Mouse (Mus musculus): ENCODE measurements around the gene Klhdc1.

Gene Klhdc1

DNA sequence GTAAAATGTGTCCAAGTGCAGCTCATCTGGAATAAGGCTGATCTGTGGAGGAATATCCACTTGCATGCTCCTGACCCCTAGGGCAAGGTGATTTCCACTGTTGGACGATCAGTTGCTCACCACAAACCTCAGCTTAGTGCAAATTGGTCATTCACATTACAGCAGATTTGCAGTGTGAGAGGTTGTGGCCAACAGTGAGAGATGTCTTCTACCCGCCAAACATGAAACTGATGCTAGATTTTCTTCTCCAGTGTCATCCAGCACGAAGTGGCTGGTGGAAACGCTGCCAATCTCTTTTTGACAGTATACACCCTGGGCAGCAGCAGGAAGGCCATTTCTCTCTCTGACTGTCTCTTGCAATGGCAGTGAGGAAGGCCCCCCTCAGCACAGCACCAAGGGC lies 54.7 kb downstream of the Klhdc1 start:
- DNase-seq (ENCODE audit: low spot score in 2 of 2): no peak

DNA sequence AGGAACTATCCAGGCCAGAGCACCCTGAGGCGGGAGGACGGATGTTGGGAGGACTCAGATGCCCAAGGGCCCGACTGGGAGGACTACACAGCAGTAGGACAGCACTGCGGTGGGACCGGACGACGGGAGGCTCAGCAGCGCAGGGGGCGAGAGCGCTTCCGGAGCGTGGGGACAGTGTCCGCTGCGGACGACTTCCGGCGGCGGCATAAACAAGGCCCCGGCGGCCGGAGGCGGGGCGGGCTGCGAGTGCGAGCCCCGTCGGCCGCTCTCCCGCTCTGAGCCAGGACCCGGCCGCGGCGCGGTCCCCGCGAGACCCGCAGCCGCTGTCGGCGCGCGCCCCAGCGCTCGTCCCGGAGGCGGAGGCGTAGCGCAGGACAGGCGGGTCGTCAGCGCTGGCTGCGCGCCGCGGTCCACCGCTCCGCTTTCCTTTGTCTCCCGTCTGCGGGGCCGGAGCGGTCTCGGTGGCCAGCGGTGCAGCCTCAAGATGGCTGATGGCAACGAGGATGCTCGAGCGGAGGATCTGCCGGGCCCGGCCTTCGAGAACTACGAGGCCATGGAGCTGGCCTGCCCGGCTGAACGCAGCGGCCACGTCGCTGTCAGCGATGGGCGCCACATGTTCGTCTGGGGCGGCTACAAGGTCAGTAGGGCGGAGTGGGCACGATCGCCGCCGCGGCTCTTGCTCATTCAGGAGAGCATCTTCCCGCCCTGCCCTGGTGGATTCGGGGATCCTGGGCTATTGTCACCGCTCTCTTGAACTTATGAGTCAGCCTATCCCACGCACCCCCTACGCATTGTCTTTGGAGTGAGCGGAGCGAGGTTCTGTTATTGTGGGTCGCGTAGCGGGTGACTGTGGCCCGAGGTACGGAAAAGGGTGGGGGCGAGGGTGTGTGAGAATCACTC lies 55.8 kb downstream of the Klhdc1 start, which contains the start of gene Klhdc2:
Gene Klhdc2 (plus strand): TSS at position 171 of the 900 bp plus-strand sequence.
- DNase-seq (ENCODE audit: low spot score in 2 of 2): peak; percentile 71 to 76

DNA sequence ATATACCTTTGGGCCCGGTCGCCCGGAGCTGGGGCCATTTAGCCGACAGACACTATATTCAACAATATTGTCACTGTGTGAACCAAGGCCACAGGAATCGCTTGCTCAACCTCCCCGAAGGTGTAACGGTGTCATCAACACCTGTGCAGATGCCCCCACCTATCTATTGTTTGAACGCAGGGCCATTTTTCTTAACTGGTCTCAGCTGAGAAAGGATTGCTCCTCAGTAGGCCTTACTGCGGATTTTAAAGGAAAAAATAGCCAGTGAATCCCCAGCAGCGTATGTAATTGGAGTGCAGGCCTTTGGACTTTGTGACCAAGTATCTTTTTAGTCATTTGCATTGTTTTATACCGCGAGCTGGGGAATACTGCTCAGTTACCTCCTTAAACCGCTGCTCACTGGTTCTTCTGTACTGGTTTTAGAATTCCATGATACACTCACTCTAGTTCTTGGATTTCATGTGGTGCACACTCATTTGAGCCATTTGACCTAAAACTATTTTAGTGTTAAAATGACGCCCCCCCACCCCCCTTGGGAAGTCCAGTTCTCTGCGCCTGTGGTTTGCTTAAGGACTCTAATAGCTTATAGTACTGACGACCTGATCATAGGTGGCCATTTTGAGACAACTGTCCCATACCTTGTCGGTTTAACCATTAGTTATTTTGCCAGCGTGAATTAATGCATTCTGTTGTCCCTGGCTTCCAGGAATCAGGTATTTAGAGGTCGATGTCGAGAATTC lies 56.6 kb downstream of the Klhdc1 start:
- DNase-seq (ENCODE audit: low spot score in 2 of 2): no peak

DNA sequence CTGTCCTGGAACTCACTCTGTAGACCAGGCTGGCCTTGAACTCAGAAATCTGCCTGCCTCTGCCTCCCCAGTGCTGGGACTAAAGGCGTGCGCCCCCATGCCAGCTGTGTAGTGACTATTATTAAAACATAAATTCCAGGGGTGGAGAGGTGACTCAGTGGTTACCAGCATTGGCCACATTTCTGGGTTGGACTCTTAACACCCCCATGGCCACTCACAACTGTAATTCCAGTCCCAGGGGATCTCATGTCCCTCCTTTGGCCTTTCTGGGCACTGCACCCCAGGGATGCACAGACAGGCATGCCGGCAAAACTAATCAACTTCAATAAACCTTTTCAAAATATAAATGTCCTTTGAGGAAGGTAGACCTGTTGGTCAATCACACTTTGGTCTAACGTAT lies 57.3 kb downstream of the Klhdc1 start:
- no peak for DNase-seq (ENCODE audit: low spot score in 2 of 2)

DNA sequence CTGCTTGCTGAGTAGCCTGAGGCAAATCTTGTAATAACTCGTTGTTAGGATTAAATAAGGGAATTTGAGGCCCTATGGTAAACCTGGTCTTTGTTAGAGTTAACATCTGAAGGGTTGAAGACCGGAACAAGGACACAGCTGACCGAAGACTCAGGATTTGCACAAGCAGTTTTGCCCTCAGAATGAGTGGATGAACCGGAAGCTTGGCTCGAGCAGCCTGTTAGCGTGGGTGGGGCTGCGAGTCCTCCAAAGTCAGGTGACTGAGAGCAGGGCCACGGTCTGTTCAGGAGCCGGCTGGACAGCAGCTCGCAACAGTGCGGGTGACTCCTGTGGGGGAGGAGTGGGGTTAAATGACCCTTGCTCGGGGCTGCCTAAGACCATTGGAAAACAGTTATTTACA lies 58.3 kb downstream of the Klhdc1 start:
- peak; percentile 33 to 57 for DNase-seq (ENCODE audit: low spot score in 2 of 2)

DNA sequence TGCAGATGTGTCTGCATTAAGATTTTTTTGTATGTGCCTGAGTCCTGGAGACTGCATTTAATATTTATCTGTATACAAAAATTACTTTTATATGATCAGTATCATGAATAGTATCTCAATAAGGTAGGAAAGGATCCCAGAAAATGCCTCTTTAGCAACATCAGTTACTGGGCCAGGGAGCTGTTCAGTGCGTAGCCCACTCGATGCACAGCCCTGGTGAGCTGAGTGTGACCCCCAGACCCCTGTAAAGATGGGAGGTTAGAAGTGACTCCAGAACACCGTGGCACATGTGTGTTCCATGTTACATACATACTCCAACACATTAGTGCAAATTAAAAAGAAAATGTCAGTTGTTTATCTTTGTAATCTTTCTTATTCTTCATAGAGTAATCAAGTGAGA lies 58.9 kb downstream of the Klhdc1 start:
- no peak for DNase-seq (ENCODE audit: low spot score in 2 of 2)

DNA sequence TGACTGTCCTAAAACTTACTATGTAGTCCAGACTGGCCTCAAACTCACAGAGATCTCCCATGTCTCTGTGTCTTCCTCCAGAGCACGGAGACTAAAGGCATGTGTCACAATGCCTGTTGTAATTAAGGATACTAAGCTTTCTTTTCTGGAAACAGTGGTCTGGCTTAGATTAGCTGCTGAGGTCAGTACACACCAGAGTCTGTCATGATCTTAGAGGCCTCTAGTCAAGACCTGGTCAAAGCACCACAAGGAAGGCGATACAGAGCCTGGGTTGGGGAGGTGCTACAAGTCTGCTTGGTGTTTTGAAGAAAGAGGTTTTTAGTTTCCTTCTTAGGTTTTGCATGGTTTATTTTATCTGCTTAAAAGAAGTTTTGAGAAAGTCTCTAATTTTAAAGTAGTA lies 59.4 kb downstream of the Klhdc1 start:
- no peak for DNase-seq (ENCODE audit: low spot score in 2 of 2)

DNA sequence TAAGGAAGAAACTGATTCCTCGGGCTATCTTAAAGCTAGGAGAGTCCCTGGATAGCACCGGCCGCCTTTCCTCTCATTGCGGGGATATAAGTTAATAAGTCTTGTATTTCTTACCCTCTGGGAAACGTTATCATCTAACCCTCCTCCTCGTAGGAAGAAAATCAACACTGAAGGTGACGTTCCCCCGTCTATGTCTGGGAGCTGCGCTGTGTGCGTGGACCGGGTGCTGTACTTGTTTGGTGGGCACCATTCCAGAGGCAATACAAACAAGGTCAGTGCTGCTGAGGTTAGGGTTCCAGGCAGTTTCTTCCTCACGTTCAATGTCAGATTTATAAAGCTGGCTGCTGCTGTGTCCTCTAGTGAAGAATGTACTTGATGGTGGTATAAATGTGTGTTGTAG lies 61.2 kb downstream of the Klhdc1 start:
- DNase-seq (ENCODE audit: low spot score in 2 of 2): no peak

DNA sequence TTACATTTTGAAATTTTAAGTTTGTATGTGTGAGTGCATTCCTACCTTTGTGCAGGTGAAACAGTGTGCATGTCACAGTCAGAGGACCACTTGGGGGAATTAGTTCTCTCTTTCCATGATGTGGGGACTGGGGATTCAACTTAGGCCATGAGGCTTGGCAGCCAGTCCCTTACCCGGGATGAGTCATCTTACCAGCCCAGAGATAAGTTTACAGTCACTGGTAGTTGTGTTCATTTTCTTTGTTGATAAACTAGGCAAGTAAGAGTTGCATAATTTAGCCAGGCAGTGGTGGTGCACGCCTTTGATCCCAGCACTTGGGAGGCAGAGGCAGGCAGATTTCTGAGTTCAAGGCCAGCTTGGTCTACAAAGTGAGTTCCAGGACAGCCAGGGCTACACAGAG lies 63.1 kb downstream of the Klhdc1 start:
- DNase-seq (ENCODE audit: low spot score in 2 of 2): no peak

DNA sequence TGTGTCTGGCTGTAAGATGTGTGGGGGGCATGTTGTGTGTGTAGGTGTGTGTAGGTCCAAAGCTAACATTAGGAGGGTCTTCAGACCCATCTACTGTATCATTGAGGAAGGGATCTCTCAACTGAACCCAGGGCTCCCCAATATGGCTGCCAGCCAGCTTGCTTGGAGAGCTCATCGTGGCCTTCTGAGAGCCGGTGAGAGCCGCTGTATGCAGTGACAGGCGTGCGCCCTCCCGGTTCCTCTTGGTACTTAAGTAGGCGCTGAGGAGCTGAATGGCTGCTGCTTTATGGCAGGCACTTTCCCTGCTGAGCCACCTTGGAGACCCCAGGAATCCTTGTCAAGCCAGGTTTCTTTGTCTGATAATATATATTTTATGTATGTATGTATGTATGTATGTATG lies 65.4 kb downstream of the Klhdc1 start:
- DNase-seq (ENCODE audit: low spot score in 2 of 2): no peak

DNA sequence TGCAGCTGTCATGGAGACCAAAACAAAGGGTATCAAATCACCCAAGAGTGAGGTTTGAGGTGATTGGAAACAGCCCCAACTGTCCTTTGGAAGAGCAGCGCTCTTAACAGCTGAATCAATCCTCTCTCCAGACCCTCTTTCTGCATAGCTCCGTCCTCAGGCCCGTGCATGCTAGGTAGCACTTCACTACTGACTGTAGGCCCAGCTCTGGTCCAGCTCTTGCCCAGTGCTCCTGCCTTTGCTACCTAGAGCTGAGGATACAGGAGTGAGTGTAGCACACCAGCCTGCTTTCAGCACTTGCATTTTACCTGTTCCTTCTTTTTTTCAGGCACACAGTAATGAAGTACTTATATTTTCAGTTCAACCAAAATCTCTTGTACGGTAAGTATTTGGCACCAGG lies 68.7 kb downstream of the Klhdc1 start:
- DNase-seq (ENCODE audit: low spot score in 2 of 2): no peak

DNA sequence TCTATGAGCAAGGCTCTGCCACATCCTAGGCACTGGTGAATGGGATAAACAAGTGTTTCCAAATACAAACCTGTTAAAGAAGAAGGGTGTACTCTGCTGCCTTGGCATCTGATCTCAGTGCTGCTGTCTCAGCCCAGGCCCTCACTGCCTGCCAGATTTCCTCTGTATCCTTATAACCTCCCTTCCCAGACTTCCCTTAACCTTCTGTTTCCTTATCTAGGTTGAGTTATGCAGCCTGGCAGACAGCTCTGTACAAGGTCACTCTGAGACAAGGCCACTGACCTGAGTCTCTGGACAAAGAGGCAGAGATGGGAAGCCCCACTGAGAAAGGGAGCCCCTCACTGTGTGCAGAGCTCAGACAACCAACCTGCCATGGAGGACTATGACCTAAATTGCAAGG lies 77.5 kb downstream of the Klhdc1 start:
- no peak for DNase-seq (ENCODE audit: low spot score in 2 of 2)

DNA sequence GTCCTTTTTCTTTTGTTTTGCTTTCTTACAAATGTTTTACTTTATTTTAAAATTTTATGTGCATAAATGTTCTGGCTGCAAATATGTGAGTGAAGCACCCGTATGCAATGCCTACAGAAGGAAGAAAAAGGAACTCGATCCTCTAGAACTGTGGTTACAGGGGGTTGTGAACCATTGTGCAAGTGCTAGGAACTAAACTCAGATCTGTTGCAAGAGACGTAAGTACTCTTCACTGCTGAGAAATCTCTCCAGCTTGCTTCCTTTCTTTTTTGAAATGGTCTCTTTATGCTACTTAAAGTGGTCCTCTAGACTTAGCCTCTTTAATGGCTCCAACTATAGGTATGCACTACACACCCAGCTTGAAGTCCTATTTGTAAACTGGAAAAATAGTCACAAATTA lies 90.2 kb downstream of the Klhdc1 start:
- DNase-seq (ENCODE audit: low spot score in 2 of 2): no peak

DNA sequence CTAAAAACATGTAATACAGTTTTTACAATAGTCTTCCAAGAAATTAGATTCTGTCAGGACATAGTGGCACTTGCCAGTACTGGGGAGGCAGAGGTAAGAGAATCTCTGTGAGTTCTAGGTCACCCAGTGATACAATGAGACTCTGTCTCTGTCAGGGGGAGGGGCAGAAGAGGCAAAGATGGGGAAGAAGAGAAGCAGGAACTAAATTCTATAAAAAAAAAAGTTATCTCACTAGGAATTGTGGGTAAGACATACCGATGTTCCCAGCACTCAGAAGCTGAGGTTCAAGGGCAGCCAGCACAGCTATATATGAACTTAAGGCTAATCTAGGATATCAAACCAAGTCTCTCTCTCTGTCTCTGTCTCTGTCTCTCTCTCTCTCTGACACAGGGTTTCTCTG lies 91.2 kb downstream of the Klhdc1 start:
- no peak for DNase-seq (ENCODE audit: low spot score in 2 of 2)

DNA sequence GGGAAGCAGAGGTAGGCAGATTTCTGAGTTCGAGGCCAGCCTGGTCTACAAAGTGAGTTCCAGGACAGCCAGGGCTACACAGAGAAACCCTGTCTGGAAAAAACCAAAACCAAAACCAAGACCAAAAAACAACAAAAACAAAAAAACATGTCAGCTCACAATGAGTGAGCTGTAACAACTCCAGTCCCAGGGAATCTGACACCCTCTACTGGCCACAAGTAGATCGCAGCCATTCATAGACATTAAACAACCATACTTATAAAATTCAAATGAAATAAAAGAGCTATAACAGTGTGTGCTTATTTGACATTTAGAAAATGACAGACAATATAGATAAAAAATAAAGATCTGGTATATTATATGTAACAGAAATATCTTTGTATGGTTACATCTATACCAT lies 92.6 kb downstream of the Klhdc1 start:
- peak in 1 of 2 experiments; percentile 5 for DNase-seq (ENCODE audit: low spot score in 2 of 2)
